Mouse (Mus musculus) neural tube, embryonic 15.5 days (tissue): ENCODE data around the gene Utp6. TPM values are rescaled to one million over a fixed set of nuclear protein-coding genes. Genes with fewer than 3 reads are reported as not detected.
"Not testable (repeated sequence)": the region's sequence is repeated elsewhere in the genome, so short reads cannot be mapped to it uniquely, and the experiment has no call there.

Source experiments
- ATAC-seq: fragments of 200-750 bp; cut with Nextera tagmentation; 2 replicates; pipeline ENCODE4 v1.8.0; 2017; ENCODE audit warnings: mild to moderate bottlenecking, moderate TSS enrichment, moderate library complexity; ENCODE audit not compliant: low FRiP score
- H3K27ac ChIP-seq: fragments of 300-500 bp; sonication (generic); replicated peaks from 2 replicates; pipeline ENCODE4 v1.5.1; 2015; ENCODE audit warnings: mild to moderate bottlenecking, inconsistent platforms
- H3K27me3 ChIP-seq: fragments of 300-500 bp; sonication (generic); replicated peaks from 2 replicates; pipeline ENCODE4 v1.6.1; 2015; ENCODE audit warnings: inconsistent platforms
- H3K36me3 ChIP-seq: fragments of 300-500 bp; sonication (generic); 2 replicates; pipeline ENCODE4 v1.6.1; 2015; ENCODE audit warnings: inconsistent platforms
- H3K4me1 ChIP-seq: fragments of 300-500 bp; sonication (generic); 2 replicates; pipeline ENCODE4 v1.6.1; 2015; ENCODE audit warnings: inconsistent platforms
- H3K4me2 ChIP-seq: fragments of 300-500 bp; sonication (generic); 2 replicates; pipeline ENCODE4 v1.6.1; 2015; ENCODE audit warnings: inconsistent platforms, mild to moderate bottlenecking, moderate library complexity
- H3K4me3 ChIP-seq: fragments of 300-500 bp; sonication (generic); replicated peaks from 2 replicates; pipeline ENCODE4 v1.5.1; 2015; ENCODE audit warnings: mild to moderate bottlenecking, inconsistent platforms
- H3K9ac ChIP-seq: fragments of 300-500 bp; sonication (generic); replicated peaks from 2 replicates; pipeline ENCODE4 v1.6.1; 2015; ENCODE audit warnings: mild to moderate bottlenecking, inconsistent platforms
- H3K9me3 ChIP-seq: fragments of 300-500 bp; sonication (generic); replicated peaks from 2 replicates; pipeline ENCODE4 v1.6.1; 2016; ENCODE audit warnings: inconsistent platforms
- WGBS: fragments of 180-500 bp; shearing (Covaris S2); methylation state at CpG from one replicate; pipeline ENCODE4 v1.1.7; 2015; ENCODE audit warnings: mixed read lengths; 5-methylcytosine and 5-hydroxymethylcytosine counted together
- polyA plus RNA-seq: library from polyadenylated mRNA; unstranded; fragments of >200 nt; fragmentation: Nextera tagmentation; extraction: Ambion mirVana; gene quantifications from 2 replicates; pipeline ENCODE4 v1.2.1, GENCODE M21; 2015

Gene Utp6
- polyA plus RNA-seq, 1 experiment from 2014 or later, result 35.3 TPM

GRCm38 (mm10) chr11:79977061-79977460, 14.9 kb upstream of the Utp6 start:
- WGBS, result 95% methylated on average over 14 of the region's 14 CpGs

GRCm38 (mm10) chr11:79976645-79977044, 14.5 kb upstream of the Utp6 start:
- peaks cover 15% of the 10 kb centered on the region for H3K27me3 ChIP-seq
- not testable (repeated sequence) for ATAC-seq, H3K4me2 ChIP-seq, H3K27ac ChIP-seq, H3K4me3 ChIP-seq, H3K9me3 ChIP-seq, H3K36me3 ChIP-seq, H3K9ac ChIP-seq
- peaks cover 18% of the 10 kb centered on the region for H3K4me1 ChIP-seq
- 79% methylated on average over 6 of the region's 6 CpGs for WGBS

More at GRCm38 (mm10) chr11:79977061-79977460, 14.9 kb upstream of the Utp6 start:
- H3K27ac ChIP-seq, H3K4me2 ChIP-seq, H3K9ac ChIP-seq, H3K4me3 ChIP-seq, ATAC-seq, H3K9me3 ChIP-seq, H3K36me3 ChIP-seq: not testable (repeated sequence)
- Histone ChIP-seq H3K27me3 (peaks cover 15% of the 10 kb centered on the region), H3K4me1 (peaks cover 18% of the 10 kb centered on the region)

GRCm38 (mm10) chr11:79976222-79976621, 14.0 kb upstream of the Utp6 start:
- no peak overlapping the region for H3K9ac ChIP-seq
- H3K27ac ChIP-seq, result no peak overlapping the region
- H3K4me3 ChIP-seq, result no peak overlapping the region
- no peaks in the 10 kb centered on the region for H3K36me3 ChIP-seq
- H3K4me1 ChIP-seq, result peaks cover 18% of the 10 kb centered on the region
- peaks cover 15% of the 10 kb centered on the region for H3K27me3 ChIP-seq
- 87% methylated on average over 1 of the region's 1 CpGs for WGBS
- no peak overlapping the region for H3K4me2 ChIP-seq
- H3K9me3 ChIP-seq, result no peaks in the 10 kb centered on the region
- no peak for ATAC-seq

GRCm38 (mm10) chr11:79975377-79975776, 13.2 kb upstream of the Utp6 start:
- Histone ChIP-seq H3K27ac (no peak overlapping the region), H3K36me3 (no peaks in the 10 kb centered on the region), H3K9ac (no peak overlapping the region), H3K4me2 (no peak overlapping the region), H3K27me3 (peaks cover 15% of the 10 kb centered on the region), H3K9me3 (no peaks in the 10 kb centered on the region), H3K4me3 (no peak overlapping the region), H3K4me1 (peaks cover 18% of the 10 kb centered on the region)
- WGBS, result 44% methylated on average over 2 of the region's 2 CpGs
- no peak for ATAC-seq

GRCm38 (mm10) chr11:79973626-79974476, 11.7 kb upstream of the Utp6 start:
- peak overlapping the region; percentile 90 for H3K4me2 ChIP-seq
- H3K9ac ChIP-seq, result peak overlapping the region; percentile 57
- H3K36me3 ChIP-seq, result no peaks in the 10 kb centered on the region
- WGBS, result under 1% methylated on average over 41 of the region's 41 CpGs
- no peak overlapping the region for H3K27ac ChIP-seq
- peaks cover 18% of the 10 kb centered on the region for H3K4me1 ChIP-seq
- H3K27me3 ChIP-seq, result peaks cover 15% of the 10 kb centered on the region
- H3K4me3 ChIP-seq, result peak overlapping the region; percentile 50
- no peaks in the 10 kb centered on the region for H3K9me3 ChIP-seq
- ATAC-seq, result no peak

GRCm38 (mm10) chr11:79973133-79973532, 10.9 kb upstream of the Utp6 start:
- WGBS, result 11% methylated on average over 8 of the region's 8 CpGs
- H3K36me3 ChIP-seq, result no peaks in the 10 kb centered on the region

GRCm38 (mm10) chr11:79967752-79968151, 5.6 kb upstream of the Utp6 start:
- no peaks in the 10 kb centered on the region for H3K9me3 ChIP-seq

More at GRCm38 (mm10) chr11:79973133-79973532, 10.9 kb upstream of the Utp6 start:
- H3K4me3 ChIP-seq, result peak overlapping the region; percentile 50
- peak overlapping the region; percentile 90 for H3K4me2 ChIP-seq
- peaks cover 15% of the 10 kb centered on the region for H3K27me3 ChIP-seq
- H3K27ac ChIP-seq, result no peak overlapping the region
- H3K9me3 ChIP-seq, result no peaks in the 10 kb centered on the region
- H3K9ac ChIP-seq, result no peak overlapping the region
- H3K4me1 ChIP-seq, result peaks cover 18% of the 10 kb centered on the region
- no peak for ATAC-seq

GRCm38 (mm10) chr11:79965896-79966295, 3.7 kb upstream of the Utp6 start:
- no peak overlapping the region for H3K27ac ChIP-seq
- peaks cover 12% of the 10 kb centered on the region for H3K4me1 ChIP-seq
- ATAC-seq, result no peak
- no peaks in the 10 kb centered on the region for H3K27me3 ChIP-seq
- no peak overlapping the region for H3K4me3 ChIP-seq
- 41% methylated on average over 8 of the region's 8 CpGs for WGBS
- H3K9me3 ChIP-seq, result no peaks in the 10 kb centered on the region
- no peak overlapping the region for H3K4me2 ChIP-seq
- H3K36me3 ChIP-seq, result no peaks in the 10 kb centered on the region
- H3K9ac ChIP-seq, result no peak overlapping the region

More at GRCm38 (mm10) chr11:79967752-79968151, 5.6 kb upstream of the Utp6 start:
- H3K9ac ChIP-seq, result no peak overlapping the region
- H3K4me3 ChIP-seq, result no peak overlapping the region
- H3K36me3 ChIP-seq, result no peaks in the 10 kb centered on the region
- no peak overlapping the region for H3K4me2 ChIP-seq
- no peak overlapping the region for H3K27ac ChIP-seq
- ATAC-seq, result no peak
- H3K27me3 ChIP-seq, result peaks cover 5% of the 10 kb centered on the region
- 0 out of 2 replicates have a peak, but pooled peaks cover 4% of the 10 kb centered on the region for H3K4me1 ChIP-seq
- WGBS, result 82% methylated on average over 10 of the region's 10 CpGs

GRCm38 (mm10) chr11:79963212-79963974, 1.2 kb upstream of the Utp6 start:
- H3K27ac ChIP-seq, result no peak overlapping the region
- H3K4me2 ChIP-seq, result peak overlapping the region; percentile 78
- H3K4me3 ChIP-seq, result 0 out of 2 replicates have a peak overlapping the region, but pooled peaks have one; percentile 6
- peaks cover 7% of the 10 kb centered on the region for H3K36me3 ChIP-seq
- 52% methylated on average over 8 of the region's 8 CpGs for WGBS
- no peak for ATAC-seq
- no peaks in the 10 kb centered on the region for H3K9me3 ChIP-seq
- no peaks in the 10 kb centered on the region for H3K27me3 ChIP-seq
- no peak overlapping the region for H3K9ac ChIP-seq
- peaks cover 13% of the 10 kb centered on the region for H3K4me1 ChIP-seq

- no peak for ATAC-seq
Measured at GRCm38 (mm10) chr11:79962877-79963183, 640 bp upstream of the Utp6 start.

GRCm38 (mm10) chr11:79961346-79962124, 655 bp downstream of the Utp6 start:
- Histone ChIP-seq H3K4me1 (peaks cover 13% of the 10 kb centered on the region), H3K4me2 (peak overlapping the region; percentile 78), H3K9me3 (no peaks in the 10 kb centered on the region), H3K36me3 (peaks cover 25% of the 10 kb centered on the region), H3K27me3 (no peaks in the 10 kb centered on the region), H3K4me3 (peak overlapping the region; percentile 82), H3K27ac (peak overlapping the region; percentile 60; the same call in 1 of the 2 replicates), H3K9ac (peak overlapping the region; percentile 70)
- 8% methylated on average over 27 of the region's 27 CpGs for WGBS
- ATAC-seq, result peak; percentile 34; the same call in 1 of the 2 replicates

More at GRCm38 (mm10) chr11:79962877-79963183, 640 bp upstream of the Utp6 start:
- Histone ChIP-seq H3K4me2 (peak overlapping the region; percentile 78), H3K36me3 (peaks cover 13% of the 10 kb centered on the region), H3K27me3 (no peaks in the 10 kb centered on the region), H3K4me1 (peaks cover 13% of the 10 kb centered on the region), H3K4me3 (peak overlapping the region; percentile 82), H3K27ac (peak overlapping the region; percentile 69), H3K9ac (peak overlapping the region; percentile 55), H3K9me3 (no peaks in the 10 kb centered on the region)
- 6% methylated on average over 9 of the region's 9 CpGs for WGBS
